Mouse (Mus musculus) neural tube, embryonic 11.5 days (tissue): Measurements from ENCODE around the gene Dll4. TPM values are rescaled to one million over a fixed set of nuclear protein-coding genes. Genes with fewer than 3 reads are reported as not detected.

Experiments
- ATAC-seq: fragments of 200-750 bp; cut with Nextera tagmentation; 2 replicates; pipeline ENCODE4 v1.8.0; 2017; ENCODE audit warnings: moderate number of reproducible peaks, mild to moderate bottlenecking, moderate TSS enrichment, moderate library complexity; ENCODE audit not compliant: insufficient read depth, low FRiP score, low TSS enrichment
- DNase-seq: peaks from one replicate; pipeline ENCODE4 v3.0.0-alpha.2; 2015; ENCODE audit warnings: low spot score
- H3K27ac ChIP-seq: fragments of 300-500 bp; sonication (generic); 2 replicates; pipeline ENCODE4 v1.5.1; 2014; ENCODE audit warnings: low read depth, mild to moderate bottlenecking, low read length
- H3K27me3 ChIP-seq: fragments of 300-500 bp; sonication (generic); 2 replicates; pipeline ENCODE4 v1.6.1; 2014; ENCODE audit warnings: mild to moderate bottlenecking, low read length, mixed read lengths; ENCODE audit not compliant: control insufficient read depth, insufficient read depth
- H3K36me3 ChIP-seq: fragments of 300-500 bp; sonication (generic); 2 replicates; pipeline ENCODE4 v1.6.1; 2014; ENCODE audit warnings: mild to moderate bottlenecking, low read length, moderate library complexity, mixed read lengths; ENCODE audit not compliant: control insufficient read depth, insufficient read depth
- H3K4me1 ChIP-seq: fragments of 300-500 bp; sonication (generic); 2 replicates; pipeline ENCODE4 v1.6.1; 2014; ENCODE audit warnings: low read length, mixed read lengths; ENCODE audit not compliant: control insufficient read depth, insufficient read depth
- H3K4me2 ChIP-seq: fragments of 300-500 bp; sonication (generic); 2 replicates; pipeline ENCODE4 v1.6.1; 2014; ENCODE audit warnings: low read depth, mild to moderate bottlenecking, moderate library complexity
- H3K4me3 ChIP-seq: fragments of 300-500 bp; sonication (generic); 2 replicates; pipeline ENCODE4 v1.5.1; 2014; ENCODE audit warnings: low read depth, low read length
- H3K9ac ChIP-seq: fragments of 300-500 bp; sonication (generic); 2 replicates; pipeline ENCODE4 v1.6.1; 2014; ENCODE audit warnings: mild to moderate bottlenecking, low read length
- H3K9me3 ChIP-seq: fragments of 300-500 bp; sonication (generic); 2 replicates; pipeline ENCODE4 v1.6.1; 2016; ENCODE audit warnings: low read length; ENCODE audit not compliant: control insufficient read depth
- WGBS: fragments of 180-500 bp; shearing (Covaris S2); extraction: QIAGEN DNeasy Blood & Tissue Kit; methylation state at CpG from one replicate; pipeline ENCODE4 v1.1.7; 2014; 5-methylcytosine and 5-hydroxymethylcytosine counted together
- polyA plus RNA-seq: library from polyadenylated mRNA; unstranded; fragments of >200 nt; fragmentation: Nextera tagmentation; extraction: Ambion mirVana; gene quantifications from 2 replicates; pipeline ENCODE4 v1.2.1, GENCODE M21; 2014

Dll4 gene
- polyA plus RNA-seq, 1 experiment from 2014 or later = 3.8 TPM

DNA sequence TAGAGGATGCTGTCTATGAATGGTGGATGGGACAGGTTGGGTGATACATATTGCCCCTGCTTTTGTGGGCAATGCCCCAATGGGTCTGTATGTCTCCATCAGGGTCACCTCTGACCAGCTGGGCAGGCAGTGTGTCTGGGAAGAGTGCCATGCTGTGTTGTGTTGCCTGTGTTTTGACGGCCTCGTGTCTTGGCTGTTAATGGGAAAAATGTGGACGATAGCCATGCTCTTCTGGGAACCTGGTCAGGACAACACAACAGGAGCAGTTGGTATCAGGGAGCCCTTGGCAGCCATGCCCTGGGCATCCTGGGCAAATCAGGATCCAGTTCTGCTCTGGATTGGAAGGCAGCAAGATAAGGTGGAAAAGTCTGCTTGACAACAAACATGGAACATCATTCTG lies 29.5 kb downstream of the Dll4 start:
- 0 out of 2 replicates have a peak, but pooled peaks cover 3% of the 10 kb centered on the region for H3K4me1 ChIP-seq
- H3K27ac ChIP-seq = no peak overlapping the region
- peaks cover 15% of the 10 kb centered on the region for H3K27me3 ChIP-seq
- WGBS = 93% methylated on average over 3 of the region's 3 CpGs
- no peak overlapping the region for H3K4me3 ChIP-seq
- H3K9ac ChIP-seq = no peak overlapping the region
- no peak overlapping the region for H3K4me2 ChIP-seq
- DNase-seq = no peak
- no peak for ATAC-seq
- no peaks in the 10 kb centered on the region for H3K9me3 ChIP-seq
- no peaks in the 10 kb centered on the region for H3K36me3 ChIP-seq

DNA sequence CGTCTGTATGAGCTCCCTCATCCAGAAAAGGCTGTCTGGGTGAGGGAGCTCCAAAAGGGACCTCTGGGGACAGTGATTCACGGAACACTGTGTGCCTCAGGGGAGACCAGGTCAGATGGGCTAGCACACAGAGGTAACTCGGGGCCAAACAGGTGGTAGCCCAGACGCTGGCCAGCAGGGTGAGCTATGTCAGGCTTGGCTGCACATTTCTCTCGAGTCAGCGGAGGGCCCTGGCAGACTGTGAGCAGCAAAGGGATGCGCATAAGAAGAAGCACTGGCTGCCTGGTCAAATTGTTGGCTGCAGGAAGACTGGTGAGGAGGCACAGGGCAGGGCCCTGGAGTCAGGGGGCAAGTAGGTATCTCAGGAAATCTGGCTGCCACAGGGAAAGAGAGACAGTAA lies 30.1 kb downstream of the Dll4 start:
- 28% methylated on average over 7 of the region's 7 CpGs for WGBS
- H3K9ac ChIP-seq = no peak overlapping the region
- ATAC-seq (no peak), DNase-seq (no peak)
- no peak overlapping the region for H3K4me3 ChIP-seq
- peaks cover 9% of the 10 kb centered on the region for H3K27me3 ChIP-seq
- H3K9me3 ChIP-seq = no peaks in the 10 kb centered on the region
- H3K4me1 ChIP-seq = 0 out of 2 replicates have a peak, but pooled peaks cover 1% of the 10 kb centered on the region
- H3K36me3 ChIP-seq = no peaks in the 10 kb centered on the region
- no peak overlapping the region for H3K27ac ChIP-seq
- H3K4me2 ChIP-seq = no peak overlapping the region

DNA sequence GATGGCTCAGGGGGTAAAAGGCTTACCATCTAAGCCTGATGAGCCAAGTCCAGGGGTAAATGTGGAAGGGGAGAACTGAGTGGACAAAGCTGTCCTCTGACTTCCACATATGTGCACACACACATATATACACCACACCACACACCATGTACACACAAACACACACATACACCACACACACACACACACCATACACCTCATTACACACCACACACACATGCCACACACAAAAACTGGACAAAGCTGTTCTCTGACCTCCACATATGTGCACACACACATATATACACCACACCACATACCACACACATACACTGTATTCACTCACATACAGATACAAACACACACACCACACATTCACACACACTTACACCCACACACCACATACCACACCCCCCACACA lies 30.7 kb downstream of the Dll4 start:
- Histone ChIP-seq H3K27me3 (peaks cover 5% of the 10 kb centered on the region), H3K4me1 (no peaks in the 10 kb centered on the region), H3K4me3 (no peak overlapping the region), H3K27ac (no peak overlapping the region), H3K4me2 (no peak overlapping the region), H3K36me3 (no peaks in the 10 kb centered on the region), H3K9ac (no peak overlapping the region), H3K9me3 (no peaks in the 10 kb centered on the region)
- no peak for ATAC-seq
- no peak for DNase-seq

GRCm38 (mm10) chr2:119356805-119357204 lies 31.2 kb downstream of the Dll4 start:
- Histone ChIP-seq H3K27ac (no peak overlapping the region), H3K4me3 (no peak overlapping the region), H3K9me3 (no peaks in the 10 kb centered on the region), H3K4me1 (no peaks in the 10 kb centered on the region), H3K27me3 (no peaks in the 10 kb centered on the region), H3K9ac (no peak overlapping the region), H3K4me2 (no peak overlapping the region), H3K36me3 (no peaks in the 10 kb centered on the region)
- WGBS = 91% methylated on average over 5 of the region's 5 CpGs
- ATAC-seq (no peak), DNase-seq (no peak)

DNA sequence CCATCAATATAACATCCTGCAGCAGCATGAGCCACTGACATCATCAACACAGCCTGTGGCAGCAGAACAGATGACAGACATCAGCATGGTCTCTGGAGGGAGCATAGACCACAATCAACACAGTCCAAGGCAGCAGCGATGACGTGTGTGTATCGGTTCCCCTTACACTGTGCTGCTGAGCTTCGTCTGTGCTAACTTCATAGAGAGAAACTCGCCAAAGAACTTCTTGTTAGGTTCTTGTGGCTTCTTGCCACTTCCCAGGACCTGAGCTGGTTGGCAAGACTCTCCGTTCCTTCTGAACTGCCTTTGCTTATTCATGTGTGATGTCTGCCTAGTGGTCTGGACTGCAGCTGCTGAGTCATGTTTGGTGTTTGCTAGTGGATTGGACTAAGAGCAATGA lies 32.7 kb downstream of the Dll4 start:
- H3K4me3 ChIP-seq = no peak overlapping the region
- H3K4me2 ChIP-seq = no peak overlapping the region
- H3K9ac ChIP-seq = no peak overlapping the region
- no peak overlapping the region for H3K27ac ChIP-seq
- 85% methylated on average over 6 of the region's 6 CpGs for WGBS
- no peaks in the 10 kb centered on the region for H3K36me3 ChIP-seq
- no peaks in the 10 kb centered on the region for H3K27me3 ChIP-seq
- no peak for DNase-seq
- no peaks in the 10 kb centered on the region for H3K9me3 ChIP-seq
- ATAC-seq = no peak
- H3K4me1 ChIP-seq = no peaks in the 10 kb centered on the region

DNA sequence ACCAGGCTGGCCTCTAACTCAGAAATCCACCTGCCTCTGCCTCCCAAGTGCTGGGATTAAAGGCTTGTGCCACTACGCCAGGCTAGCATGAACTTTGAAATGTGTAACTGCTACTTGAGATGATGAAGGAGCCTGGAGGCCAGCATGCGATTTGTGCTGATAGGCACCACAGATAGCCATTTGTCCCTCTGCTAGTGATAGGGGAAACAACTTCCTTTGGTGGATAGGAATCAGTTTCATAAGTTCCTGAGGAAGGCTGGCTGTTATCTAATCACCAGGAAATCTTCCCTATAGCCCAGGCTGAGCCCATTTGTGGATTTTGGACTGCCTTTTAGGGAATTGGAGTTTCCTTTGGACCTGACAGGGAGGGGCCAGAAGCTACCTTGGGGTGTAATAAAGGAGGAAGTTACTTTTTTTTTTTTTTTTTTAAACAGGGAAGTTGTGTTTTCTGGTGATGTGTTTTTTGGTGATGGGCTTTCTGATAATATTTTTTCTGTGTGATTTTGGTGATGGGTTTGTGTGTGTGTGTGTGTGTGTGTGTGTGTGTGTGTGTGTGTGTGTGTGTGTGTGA lies 34.2 kb downstream of the Dll4 start:
- no peaks in the 10 kb centered on the region for H3K9me3 ChIP-seq
- no peak overlapping the region for H3K4me2 ChIP-seq
- no peaks in the 10 kb centered on the region for H3K4me1 ChIP-seq
- no peak overlapping the region for H3K9ac ChIP-seq
- WGBS = 85% methylated on average over 2 of the region's 2 CpGs
- DNase-seq (no peak), ATAC-seq (no peak)
- no peak overlapping the region for H3K27ac ChIP-seq
- H3K27me3 ChIP-seq = no peaks in the 10 kb centered on the region
- no peak overlapping the region for H3K4me3 ChIP-seq
- no peaks in the 10 kb centered on the region for H3K36me3 ChIP-seq

GRCm38 (mm10) chr2:119364969-119365368 lies 39.4 kb downstream of the Dll4 start:
- Histone ChIP-seq H3K4me2 (no peak overlapping the region), H3K4me1 (no peaks in the 10 kb centered on the region), H3K36me3 (no peaks in the 10 kb centered on the region), H3K27me3 (no peaks in the 10 kb centered on the region), H3K27ac (no peak overlapping the region), H3K9me3 (no peaks in the 10 kb centered on the region), H3K9ac (no peak overlapping the region), H3K4me3 (no peak overlapping the region)
- 91% methylated on average over 3 of the region's 3 CpGs for WGBS
- no peak for ATAC-seq
- no peak for DNase-seq

DNA sequence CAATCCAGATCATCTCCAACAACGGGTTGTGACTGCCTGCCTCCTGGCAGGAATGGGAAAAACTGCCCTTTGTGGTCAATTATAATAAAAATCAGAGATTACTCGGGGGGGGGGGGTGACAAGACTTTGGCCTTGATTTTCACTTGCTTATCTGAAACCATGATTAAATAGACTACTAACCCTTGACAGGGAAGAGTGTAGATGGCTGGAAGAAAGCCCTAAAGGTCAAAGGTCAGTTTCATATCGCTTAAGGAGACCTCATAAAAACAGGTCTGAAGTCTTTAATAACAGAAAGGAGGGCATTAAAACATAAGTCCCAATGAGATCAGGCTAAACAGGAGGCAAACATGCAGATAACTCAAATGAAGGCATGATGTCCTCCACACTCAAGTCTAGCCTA lies 41.8 kb downstream of the Dll4 start:
- DNase-seq = no peak
- Histone ChIP-seq H3K4me2 (no peak overlapping the region), H3K27me3 (no peaks in the 10 kb centered on the region), H3K9ac (no peak overlapping the region), H3K9me3 (no peaks in the 10 kb centered on the region), H3K36me3 (peaks cover 4% of the 10 kb centered on the region; the same call in 1 of the 2 replicates), H3K4me3 (no peak overlapping the region), H3K4me1 (no peaks in the 10 kb centered on the region), H3K27ac (no peak overlapping the region)
- ATAC-seq = no peak
- WGBS = 85% methylated on average over 3 of the region's 3 CpGs

DNA sequence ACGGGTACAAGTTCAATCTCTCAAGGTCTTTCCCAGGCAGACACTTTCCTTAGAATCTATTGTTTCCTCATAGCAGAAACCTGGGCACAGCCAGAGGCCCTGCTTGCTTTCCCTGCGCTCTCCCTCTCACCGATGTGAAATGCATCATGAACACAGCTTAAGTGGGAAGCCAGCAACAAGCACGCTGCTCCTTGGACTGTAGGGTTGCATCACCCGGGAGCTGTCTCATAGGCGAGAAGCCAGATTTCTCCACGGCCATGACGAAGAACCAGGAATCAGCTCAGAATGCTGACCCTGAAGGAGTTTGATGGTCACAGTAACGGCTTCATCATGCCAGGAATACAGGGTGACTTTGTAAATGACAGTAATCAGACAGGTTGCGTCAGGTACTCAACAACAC lies 44.5 kb downstream of the Dll4 start:
- H3K4me2 ChIP-seq = no peak overlapping the region
- no peaks in the 10 kb centered on the region for H3K4me1 ChIP-seq
- no peak overlapping the region for H3K27ac ChIP-seq
- no peaks in the 10 kb centered on the region for H3K27me3 ChIP-seq
- H3K4me3 ChIP-seq = no peak overlapping the region
- H3K36me3 ChIP-seq = peaks cover 10% of the 10 kb centered on the region
- no peak overlapping the region for H3K9ac ChIP-seq
- DNase-seq (no peak), ATAC-seq (no peak)
- WGBS = 95% methylated on average over 10 of the region's 10 CpGs
- H3K9me3 ChIP-seq = no peaks in the 10 kb centered on the region
